Mouse (Mus musculus) liver (tissue): ENCODE measurements around the gene Dlgap1.
A peak's percentile ranks its signal among the peaks of the same experiment; 100 is the strongest.

ENCODE experiments used
- DNase-seq: peaks from one replicate; pipeline ENCODE4 v3.0.0-alpha.2; 2020; ENCODE audit warnings: mixed read lengths

Dlgap1 gene

DNA sequence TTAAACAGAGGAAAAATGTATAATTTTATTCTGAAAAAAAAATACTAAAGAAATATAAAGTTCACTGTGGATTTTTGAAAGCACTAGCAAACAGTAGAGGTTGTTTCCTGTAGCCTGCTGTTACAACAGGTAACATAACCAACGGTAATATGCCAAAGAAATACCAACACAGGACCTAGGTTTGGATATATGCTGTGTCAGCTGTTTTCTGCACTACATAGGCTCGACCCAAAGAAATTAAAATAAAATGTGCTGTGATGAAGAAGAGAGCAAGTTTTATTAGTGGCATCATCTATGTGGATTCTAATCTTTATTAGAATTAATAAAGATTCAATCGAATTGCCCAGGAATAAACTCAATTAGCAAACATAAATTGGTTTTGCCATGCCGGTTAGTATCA lies 378.5 kb downstream of the Dlgap1 start:
- no peak for DNase-seq

DNA sequence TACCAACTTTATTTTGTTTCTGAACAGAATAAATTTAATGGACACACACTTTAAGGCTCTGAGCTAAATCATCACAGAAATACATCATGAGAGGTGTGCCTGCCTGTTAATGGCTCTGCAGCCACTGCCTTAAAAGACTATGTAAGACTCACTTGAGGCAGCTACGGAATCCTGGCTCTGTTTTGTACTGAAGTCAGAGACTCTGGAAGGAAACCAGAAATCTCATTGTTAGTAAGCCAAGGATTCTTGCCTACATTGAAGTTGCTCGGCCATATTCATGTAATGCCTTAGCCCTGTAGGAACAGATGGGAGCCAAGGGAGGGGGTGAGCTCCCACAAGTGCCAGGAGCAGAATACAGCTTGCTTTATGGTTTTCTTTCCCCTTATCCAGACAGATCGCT lies 394.7 kb downstream of the Dlgap1 start:
- DNase-seq: no peak

DNA sequence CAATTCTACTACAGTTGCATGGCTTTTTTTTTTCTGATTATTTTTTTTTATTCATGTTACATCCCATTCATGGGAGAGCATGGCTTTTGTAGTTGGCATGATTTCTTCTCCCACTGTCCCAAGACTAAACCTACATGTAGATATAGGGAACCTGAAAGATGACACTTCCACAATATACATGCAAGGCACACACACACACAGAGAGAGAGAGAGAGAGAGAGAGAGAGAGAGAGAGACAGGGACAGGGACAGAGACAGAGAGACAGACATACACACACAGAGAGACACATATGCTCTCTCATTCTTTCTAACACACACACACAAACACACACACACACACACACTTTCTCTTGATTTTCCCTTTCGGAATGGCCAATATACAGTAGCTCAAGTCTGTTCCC lies 395.1 kb downstream of the Dlgap1 start:
- DNase-seq: no peak

- no peak for DNase-seq
Measured at GRCm38 (mm10) chr17:70369124-70369523, 400.3 kb downstream of the Dlgap1 start.

GRCm38 (mm10) chr17:70377020-70377419 lies 408.1 kb downstream of the Dlgap1 start:
- no peak for DNase-seq

DNA sequence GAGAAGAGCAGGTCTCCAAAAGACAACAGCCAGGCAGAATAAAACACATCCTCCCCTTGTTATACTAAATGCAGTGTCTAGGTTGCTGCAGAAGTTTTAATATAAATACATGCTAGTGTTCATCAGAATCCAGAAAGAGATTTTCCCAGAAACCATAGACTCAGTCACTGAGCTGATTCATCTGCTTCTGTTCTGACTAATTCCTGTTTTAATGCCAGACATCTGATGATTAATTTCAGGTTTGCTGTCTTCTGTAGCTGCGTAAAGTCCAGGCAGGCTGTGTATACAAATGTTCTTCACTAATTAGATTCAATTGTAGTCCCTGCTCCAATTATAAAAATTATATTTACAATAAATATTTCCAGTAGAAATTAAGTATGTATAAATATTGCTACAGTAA lies 419.6 kb downstream of the Dlgap1 start:
- no peak for DNase-seq

DNA sequence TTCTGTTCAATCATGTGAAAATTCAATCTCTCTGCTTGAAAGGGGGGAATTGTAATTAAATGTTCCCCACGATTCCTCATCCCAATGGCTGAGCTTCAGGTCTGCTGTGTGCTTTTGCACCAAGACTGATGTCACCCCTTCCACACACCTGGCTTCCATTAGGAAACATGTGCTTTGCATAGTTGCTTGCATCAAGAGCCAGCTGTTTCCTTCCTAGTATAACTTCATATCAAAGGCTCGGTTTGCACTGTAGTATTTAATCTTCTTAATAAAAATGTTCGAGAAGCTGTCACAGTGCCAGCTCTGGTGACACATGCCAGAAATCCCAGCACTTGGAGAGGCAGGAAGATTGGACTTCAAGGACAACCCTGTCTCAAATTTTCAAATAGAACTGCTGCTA lies 428.3 kb downstream of the Dlgap1 start:
- DNase-seq: no peak

- no peak for DNase-seq
Measured at GRCm38 (mm10) chr17:70397708-70398107, 428.8 kb downstream of the Dlgap1 start.

DNA sequence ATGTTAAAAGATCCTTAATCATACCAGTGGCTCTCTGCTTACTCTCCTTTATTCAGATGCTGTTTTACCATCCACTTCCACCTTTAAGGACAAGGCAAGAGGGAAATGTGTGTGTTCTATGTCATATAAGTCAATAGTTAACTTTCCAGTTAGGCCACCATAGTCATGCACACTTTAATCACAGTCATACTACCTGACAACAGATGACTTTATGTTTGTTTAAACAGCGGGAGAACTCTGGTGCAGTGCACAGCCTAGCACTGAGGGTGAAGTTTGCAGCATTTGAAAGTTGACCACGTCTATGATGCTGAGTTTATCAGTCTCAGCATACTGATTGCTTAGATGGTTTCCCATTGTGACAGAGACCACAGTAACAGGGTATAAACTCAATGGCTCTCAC lies 433.0 kb downstream of the Dlgap1 start:
- DNase-seq: no peak

- DNase-seq: no peak
Measured at GRCm38 (mm10) chr17:70403750-70404149, 434.9 kb downstream of the Dlgap1 start.

DNA sequence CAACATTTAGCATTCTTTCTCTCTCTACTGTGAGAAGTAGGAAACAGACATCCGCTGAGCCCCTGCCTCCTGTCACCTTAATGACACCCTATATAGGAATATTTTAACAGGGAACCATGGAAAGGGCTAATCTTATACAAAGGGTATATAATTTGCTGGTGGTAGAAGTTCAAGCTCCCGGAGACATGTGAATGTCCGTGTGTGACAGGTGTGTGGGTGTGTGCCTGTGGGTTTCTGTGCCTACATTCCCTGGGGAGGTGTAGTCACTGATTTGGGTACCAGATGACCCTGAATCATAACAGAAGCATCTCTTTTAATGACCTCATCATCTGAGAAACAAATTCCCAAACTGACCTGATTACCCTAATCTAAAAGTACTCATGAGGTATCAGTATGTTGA lies 445.3 kb downstream of the Dlgap1 start:
- DNase-seq: no peak

DNA sequence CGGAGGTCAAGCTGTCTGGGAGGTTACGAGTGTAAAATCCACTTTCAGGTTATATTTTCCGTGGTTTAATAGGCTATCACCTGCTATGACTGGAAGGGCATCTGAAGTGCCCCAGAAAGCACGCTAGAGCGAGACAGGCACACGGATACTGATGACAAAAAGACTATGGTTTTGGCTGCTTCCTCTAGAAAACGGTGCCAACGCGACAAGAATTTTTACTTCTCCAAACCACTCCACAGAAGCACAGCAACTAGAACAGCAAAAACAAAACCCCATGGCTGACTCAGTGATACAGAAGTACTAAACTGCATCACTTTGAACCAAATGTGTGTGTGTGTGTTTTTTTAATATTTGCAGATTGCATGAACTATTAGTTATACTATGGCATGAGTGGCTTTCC lies 459.0 kb downstream of the Dlgap1 start:
- no peak for DNase-seq

DNA sequence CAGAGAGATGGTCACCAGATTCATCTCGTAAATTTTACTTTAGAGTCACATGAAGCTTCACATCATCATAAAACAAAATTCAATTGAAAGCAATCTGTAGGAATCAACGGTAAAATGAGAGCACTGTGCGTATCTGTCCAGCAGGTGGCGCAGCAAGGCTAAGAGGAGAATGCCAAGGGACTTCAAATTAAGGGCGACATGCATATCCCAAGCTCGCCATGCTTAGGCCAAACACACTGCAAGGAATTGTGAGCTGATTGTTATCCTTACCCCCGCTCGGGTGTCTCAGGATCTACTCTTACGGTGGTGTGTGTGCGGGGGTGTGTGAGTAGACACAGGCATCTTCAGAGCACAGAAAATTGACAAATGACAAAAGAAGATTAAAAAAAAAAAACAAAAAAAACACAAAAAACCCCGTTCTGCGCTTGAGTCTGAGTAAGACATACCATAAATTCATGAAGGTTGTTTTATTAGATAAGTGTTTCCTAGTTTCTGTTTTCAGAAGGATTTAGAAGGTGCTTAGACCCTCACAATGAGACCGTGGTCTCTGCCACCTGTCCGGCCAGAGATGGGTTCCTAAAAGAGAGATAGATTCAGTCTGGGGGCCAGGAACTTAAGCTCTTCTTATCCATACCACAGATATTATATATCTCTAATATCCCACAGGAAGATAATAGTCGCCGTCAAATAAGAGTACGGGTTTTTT lies 461.0 kb downstream of the Dlgap1 start:
- peak; percentile 62 for DNase-seq

GRCm38 (mm10) chr17:70430452-70430787 lies 461.5 kb downstream of the Dlgap1 start:
- peak; percentile 14 for DNase-seq

DNA sequence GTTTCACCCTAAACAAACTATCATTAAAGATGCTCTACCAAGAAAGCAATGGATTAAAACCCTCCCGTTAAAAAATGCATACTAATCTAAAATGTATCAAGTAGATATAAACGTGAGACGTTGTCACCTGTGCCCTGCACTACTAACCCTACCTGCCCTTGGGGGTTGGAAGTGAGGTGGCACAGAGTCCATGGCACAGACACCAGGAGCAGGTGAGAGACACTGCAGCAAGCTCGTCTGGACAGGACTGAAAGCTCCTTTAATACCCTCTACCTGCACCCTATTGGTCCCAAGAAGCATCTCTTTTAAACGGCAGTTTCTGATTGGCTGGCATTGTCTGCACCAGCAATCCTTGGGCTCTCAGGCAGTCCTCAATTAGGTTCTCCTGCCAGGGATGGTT lies 464.0 kb downstream of the Dlgap1 start:
- no peak for DNase-seq

DNA sequence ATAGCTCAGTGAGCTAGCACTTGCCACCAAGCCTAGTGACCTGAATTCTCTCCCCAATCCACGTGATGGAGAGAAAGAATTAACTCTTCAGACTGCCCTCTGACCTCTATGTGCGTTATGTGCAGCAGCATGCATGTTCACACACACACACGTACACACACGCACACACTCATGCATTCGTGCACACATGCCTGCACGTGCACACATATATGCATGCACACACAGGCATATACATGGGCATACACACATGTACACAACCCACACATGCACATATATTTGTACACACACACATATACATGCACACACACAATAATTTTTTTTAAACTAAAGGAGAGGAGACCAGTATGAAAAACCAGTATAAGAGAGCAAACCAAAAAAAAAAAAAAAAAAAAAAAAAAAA lies 465.7 kb downstream of the Dlgap1 start:
- DNase-seq: no peak

GRCm38 (mm10) chr17:70435612-70436011 lies 466.7 kb downstream of the Dlgap1 start:
- DNase-seq: no peak

- no peak for DNase-seq
Measured at GRCm38 (mm10) chr17:70437229-70437628, 468.4 kb downstream of the Dlgap1 start.

DNA sequence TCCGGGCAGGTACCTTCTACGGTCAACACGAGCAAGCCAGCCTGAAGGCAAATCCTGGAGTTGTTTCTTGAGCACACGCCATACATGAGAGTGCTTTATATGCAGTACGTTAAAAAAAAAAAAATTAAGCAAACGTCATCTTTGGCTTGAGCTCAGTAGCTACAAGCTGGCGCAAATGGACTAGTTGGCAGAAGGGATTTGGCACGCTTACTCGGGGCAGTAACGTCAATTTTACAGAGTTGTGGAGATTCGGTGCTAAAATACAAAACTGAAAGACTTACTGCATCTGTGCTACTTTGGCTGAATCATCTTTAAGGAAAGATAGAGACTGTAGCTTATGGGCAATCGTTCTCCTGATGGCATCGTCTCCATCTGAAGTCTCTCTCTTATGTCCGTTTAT lies 474.1 kb downstream of the Dlgap1 start:
- DNase-seq: no peak

GRCm38 (mm10) chr17:70446451-70446850 lies 477.6 kb downstream of the Dlgap1 start:
- DNase-seq: no peak

DNA sequence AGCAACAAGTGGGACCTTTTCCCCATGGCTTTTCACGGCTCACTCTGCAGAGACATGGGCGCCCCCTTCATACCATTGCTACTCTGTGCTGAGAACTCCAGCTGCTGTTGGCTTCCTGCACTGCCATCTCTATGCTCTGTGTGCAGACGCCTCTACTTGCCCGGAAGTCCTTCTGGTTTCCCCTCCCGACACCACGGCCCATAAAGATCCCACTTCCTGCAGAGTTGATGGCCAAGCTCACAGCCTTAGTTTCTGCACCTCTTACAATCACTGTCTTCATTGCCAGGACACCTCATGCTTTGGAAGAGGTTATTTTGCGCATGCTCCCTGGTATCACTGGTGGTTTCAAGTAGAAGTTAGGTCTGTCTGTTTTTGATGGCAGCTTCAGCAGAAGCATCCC lies 486.2 kb downstream of the Dlgap1 start:
- DNase-seq: no peak

- DNase-seq: no peak
Measured at GRCm38 (mm10) chr17:70457103-70457502, 488.2 kb downstream of the Dlgap1 start.

- no peak for DNase-seq
Measured at GRCm38 (mm10) chr17:70462231-70462630, 493.4 kb downstream of the Dlgap1 start.

- DNase-seq: no peak
Measured at GRCm38 (mm10) chr17:70462771-70463491, 494.1 kb downstream of the Dlgap1 start.

- DNase-seq: no peak
Measured at GRCm38 (mm10) chr17:70466413-70466812, 497.5 kb downstream of the Dlgap1 start.
